Mouse (Mus musculus) E14TG2a.4 (cell line): ENCODE results near the gene Plxnd1.

ENCODE experiments used
- CTCF ChIP-seq: conservative IDR thresholded peaks from 2 replicates; pipeline ENCODE4 v1.5.1; 2014; ENCODE audit warnings: low read length
- NANOG ChIP-seq: IDR thresholded peaks from 2 replicates; pipeline ENCODE4 v1.6.1; 2014; ENCODE audit warnings: borderline replicate concordance, low read length, mixed read lengths
- POU5F1 ChIP-seq: IDR thresholded peaks from 2 replicates; pipeline ENCODE4 v1.6.1; 2014; ENCODE audit warnings: low read length, borderline replicate concordance

DNA sequence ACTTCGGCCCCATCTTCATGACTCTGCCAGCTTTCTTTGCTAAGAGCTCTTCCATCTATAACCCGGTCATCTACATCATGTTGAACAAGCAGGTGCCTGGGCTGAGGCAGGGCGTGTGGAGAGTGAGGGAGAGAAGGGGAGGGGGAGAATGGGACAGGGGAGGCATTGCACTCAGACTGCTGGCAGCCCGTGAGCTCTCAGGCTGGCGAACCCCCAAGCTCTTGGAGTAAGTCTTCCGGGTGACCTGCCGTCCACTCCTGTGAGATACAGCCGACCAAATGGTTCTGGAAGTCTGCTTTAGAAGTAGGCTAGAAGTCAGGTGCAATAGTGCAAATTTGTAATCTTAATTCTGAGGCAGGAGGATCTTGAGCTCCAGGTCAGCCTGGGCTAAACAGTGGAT is 59.3 kb downstream of the Plxnd1 start:
- TF ChIP-seq POU5F1 (no peak), CTCF (no peak), NANOG (no peak)
